Mouse (Mus musculus): ENCODE results near the gene Atp5f1. TPM values are rescaled to one million over a fixed set of nuclear protein-coding genes. Genes with fewer than 3 reads are reported as not detected.
"Not testable (repeated sequence)": the region's sequence is repeated elsewhere in the genome, so short reads cannot be mapped to it uniquely, and the experiment has no call there.

Gene Atp5f1
- polyA plus RNA-seq, 1 experiment = 176 TPM

DNA sequence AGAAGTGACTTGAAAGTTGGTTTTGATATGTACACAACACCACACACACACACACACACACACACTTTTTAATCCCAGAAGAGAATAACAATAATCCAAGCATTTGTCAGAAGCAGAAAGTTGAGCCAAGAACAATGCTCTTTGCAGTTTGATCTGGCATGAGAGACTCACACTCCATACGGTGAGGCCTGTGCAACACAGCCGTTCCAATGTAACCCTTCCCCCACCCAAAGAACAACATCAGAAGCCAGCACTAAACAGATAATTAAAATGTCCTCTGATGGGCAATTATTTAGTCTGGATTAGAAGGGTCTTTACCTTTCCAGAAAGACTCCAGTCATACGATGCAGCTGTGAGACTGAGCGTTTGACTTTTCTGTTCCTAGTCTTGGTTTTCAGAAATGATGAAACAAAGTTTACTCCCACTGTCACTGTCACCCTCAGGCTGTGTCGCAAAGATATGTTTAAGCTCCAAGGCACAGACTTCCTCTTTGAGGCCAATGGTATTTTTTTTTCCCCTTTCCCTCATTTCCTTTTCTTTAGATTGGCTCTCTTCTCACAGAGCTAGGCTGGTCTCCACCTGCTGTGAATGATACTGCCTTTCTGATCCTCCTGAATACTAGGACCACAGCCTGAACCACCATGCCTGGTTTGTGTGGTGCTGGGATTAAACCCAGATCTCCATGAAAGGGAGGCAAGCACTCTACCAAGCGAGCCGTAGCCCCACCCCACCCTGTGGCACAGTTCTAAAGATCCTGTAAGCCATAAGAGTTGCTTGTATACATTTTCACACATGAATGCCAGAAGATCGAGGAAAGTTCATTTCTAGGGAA is 27.4 kb downstream of the Atp5f1 start, which contains the start of gene I830077J02Rik:
I830077J02Rik (minus strand) TSS at position 425 of the 832 bp plus-strand sequence.
- WGBS = 71% methylated on average over 8 of the region's 8 CpGs
- no peak for DNase-seq (ENCODE audit: low read depth, low spot score)

DNA sequence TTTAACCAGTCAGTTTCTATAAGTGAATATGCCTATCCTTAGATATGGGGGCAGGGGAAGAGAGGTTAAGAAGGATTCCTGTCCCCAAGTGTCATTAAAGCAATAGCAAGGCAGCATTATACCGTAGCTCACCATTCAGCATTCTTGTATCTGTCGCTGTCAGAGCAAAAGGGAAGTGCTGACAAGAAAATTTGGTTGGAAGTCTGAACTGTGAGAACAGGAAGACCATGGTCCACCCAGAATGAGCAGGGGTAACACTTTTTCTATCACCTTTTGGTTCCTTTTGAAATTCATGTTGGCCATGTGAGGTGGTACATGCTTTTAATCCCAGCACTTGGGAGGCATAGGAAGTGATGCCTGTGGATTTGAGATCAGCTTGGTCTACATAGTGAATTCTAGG is 28.8 kb downstream of the Atp5f1 start:
- WGBS = 99% methylated on average over 2 of the region's 2 CpGs
- DNase-seq (ENCODE audit: low read depth, low spot score) = no peak

- no peak for DNase-seq (ENCODE audit: low read depth, low spot score)
- WGBS = 76% methylated on average over 7 of the region's 7 CpGs
These were observed 30.1 kb downstream of the Atp5f1 start for GRCm38 (mm10) chr3:105929821-105930220.

DNA sequence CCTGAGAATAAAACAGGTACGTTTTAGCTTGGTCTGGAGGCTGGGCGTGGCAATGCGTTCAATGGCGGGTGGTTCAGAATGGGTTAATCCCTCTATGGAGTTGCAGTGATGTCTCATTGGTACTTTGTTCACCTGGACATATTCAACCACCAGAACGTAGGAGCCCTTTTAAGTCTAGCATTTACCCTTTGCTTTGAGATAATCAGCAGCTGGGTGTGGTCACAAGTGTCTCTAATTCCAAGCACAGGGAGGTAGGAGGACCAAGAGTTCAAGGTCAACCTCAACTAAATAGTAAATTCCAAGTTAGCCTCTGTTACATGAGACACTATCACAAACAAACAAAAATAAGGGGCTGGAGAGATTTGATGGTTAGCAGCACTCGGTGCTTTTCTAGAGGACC is 31.1 kb downstream of the Atp5f1 start:
- DNase-seq (ENCODE audit: low read depth, low spot score) = no peak
- 72% methylated on average over 6 of the region's 6 CpGs for WGBS

- WGBS = 83% methylated on average over 3 of the region's 3 CpGs
- DNase-seq (ENCODE audit: low read depth, low spot score) = no peak
These were observed 31.7 kb downstream of the Atp5f1 start for GRCm38 (mm10) chr3:105928195-105928569.

DNA sequence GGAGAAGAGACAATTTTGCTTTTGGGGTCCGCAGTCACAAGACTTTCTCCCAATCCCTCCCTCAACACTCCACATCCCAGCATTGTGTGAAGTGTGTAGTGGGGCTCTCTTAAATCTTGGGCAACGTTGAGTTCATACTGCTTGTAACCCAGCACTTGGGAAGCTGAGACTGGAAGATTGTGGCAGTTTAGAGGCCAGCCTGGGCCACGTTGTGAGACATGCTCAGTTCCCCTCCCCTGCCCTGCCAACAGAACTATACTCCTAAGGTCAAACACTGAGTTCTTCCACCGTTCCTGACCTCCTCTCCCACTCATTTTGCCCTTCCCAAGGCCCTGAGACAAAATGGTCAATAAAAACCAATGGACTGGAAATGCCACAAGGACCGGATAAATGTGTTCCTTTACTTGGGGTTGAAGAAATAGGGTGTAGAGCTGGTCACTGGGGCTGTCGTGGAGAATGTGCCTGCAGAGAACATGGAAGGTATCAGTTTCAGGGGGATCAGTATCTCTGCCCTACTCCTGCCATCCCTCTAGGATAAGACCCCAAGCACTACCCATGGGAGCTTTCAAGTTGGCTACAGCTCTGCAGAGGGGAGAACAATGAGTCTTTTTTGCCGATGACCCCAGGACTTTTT is 32.2 kb downstream of the Atp5f1 start:
- DNase-seq (ENCODE audit: low read depth, low spot score) = no peak
- 69% methylated on average over 7 of the region's 7 CpGs for WGBS

DNA sequence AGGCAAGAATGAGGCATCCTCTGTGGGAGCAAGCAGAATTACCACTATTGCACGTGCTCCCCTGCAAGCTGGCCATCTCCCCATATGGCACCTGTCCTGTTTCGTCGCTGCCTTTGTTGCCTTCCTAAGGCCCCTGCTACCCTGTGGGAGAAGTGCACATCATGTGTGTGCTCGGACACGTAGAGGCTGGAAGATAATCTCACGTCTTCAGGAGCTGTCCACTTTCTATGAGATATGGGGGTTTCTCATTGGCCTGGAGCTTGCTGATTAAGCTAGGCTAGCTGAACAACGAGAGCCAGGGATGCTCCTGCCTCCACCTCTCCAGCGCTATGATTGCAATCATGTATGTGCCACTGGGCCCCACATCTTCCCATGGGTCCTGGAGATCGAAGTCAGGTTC is 35.3 kb downstream of the Atp5f1 start:
- 83% methylated on average over 9 of the region's 9 CpGs for WGBS
- no peak for DNase-seq (ENCODE audit: low read depth, low spot score)

GRCm38 (mm10) chr3:105921959-105922358 is 37.9 kb downstream of the Atp5f1 start:
- 44% methylated on average over 2 of the region's 2 CpGs for WGBS
- no peak for DNase-seq (ENCODE audit: low read depth, low spot score)

DNA sequence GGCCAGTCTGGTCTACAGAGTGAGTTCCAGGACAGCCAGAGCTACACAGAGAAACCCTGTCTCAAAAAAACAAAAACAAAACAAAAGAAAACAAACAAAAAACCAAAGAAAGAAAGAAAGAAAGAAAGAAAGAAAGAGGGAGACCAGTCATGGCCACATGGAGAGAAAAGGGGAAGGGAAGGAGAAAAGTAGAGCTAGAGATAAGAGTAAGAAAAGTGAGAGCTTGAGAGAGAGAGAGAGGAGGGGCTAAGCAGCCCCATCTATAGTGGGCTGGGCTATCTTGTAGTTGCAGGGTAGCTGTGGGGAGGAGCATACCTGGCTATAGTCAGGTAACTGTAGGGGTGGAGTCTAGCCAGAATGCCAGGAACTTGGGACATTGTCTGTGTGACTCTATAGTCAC is 39.2 kb downstream of the Atp5f1 start:
- not testable (repeated sequence) for DNase-seq (ENCODE audit: low read depth, low spot score)

DNA sequence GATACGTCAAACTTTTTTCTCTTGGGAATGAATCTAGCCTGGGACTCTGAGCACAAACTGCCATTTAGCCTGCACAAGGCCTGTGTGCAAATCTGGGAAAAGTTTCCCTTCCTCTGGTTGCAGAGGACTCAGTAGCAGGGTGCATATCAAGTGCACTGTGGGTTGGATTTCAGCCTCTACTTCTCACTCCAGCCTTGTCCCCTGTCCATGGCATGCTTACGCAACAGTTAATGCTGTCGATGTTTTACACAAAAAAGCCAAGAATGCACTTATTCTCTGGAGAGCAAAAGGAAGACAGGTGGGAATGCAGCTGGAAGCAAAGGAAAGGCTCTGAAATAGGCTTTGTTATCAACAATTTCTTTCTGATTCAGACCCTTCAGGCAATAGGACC is 41.5 kb downstream of the Atp5f1 start:
- WGBS = 74% methylated on average over 3 of the region's 3 CpGs
- DNase-seq (ENCODE audit: low read depth, low spot score) = no peak

- DNase-seq (ENCODE audit: low read depth, low spot score) = no peak
- 72% methylated on average over 10 of the region's 10 CpGs for WGBS
These were observed 42.1 kb downstream of the Atp5f1 start for GRCm38 (mm10) chr3:105917656-105918354.

DNA sequence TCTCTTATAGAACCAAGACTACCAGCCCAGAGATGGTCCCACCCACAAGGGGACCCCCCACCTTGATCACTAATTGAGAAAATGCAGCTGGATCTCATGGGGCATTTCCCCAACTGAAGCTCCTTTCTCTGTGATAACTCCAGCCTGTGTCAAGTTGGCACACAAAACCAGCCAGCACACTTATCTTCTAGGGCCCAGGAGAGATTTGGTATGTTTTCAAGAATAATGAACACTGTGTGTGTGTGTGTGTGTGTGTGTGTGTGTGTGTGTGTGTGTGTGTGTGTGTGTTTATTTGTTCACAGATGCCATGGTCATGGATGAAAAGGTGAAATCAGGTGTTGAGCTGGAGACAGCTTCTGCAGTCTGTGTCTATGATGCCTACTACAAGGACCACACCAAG is 43.4 kb downstream of the Atp5f1 start:
- not testable (repeated sequence) for DNase-seq (ENCODE audit: low read depth, low spot score)

DNA sequence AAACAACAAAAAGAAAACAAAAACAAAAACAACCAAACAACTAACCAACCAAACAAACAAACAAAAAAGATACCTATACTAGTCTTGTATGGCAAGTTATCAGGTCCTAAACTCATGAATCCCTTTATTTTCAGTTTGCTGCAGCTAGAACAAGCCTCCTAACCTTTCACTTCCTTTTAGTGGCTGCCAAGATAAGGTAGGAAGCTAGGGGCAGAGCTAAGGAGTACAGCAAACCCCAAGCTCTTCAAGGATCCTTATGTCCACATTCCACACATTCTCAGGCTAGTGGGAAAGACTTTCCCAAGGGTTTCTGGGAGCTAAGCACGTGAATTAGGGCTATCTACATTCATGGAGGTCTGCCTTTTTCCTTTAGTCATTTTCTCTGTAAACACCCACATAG is 44.6 kb downstream of the Atp5f1 start:
- DNase-seq (ENCODE audit: low read depth, low spot score) = no peak
- WGBS = 25% methylated on average over 1 of the region's 1 CpGs

DNA sequence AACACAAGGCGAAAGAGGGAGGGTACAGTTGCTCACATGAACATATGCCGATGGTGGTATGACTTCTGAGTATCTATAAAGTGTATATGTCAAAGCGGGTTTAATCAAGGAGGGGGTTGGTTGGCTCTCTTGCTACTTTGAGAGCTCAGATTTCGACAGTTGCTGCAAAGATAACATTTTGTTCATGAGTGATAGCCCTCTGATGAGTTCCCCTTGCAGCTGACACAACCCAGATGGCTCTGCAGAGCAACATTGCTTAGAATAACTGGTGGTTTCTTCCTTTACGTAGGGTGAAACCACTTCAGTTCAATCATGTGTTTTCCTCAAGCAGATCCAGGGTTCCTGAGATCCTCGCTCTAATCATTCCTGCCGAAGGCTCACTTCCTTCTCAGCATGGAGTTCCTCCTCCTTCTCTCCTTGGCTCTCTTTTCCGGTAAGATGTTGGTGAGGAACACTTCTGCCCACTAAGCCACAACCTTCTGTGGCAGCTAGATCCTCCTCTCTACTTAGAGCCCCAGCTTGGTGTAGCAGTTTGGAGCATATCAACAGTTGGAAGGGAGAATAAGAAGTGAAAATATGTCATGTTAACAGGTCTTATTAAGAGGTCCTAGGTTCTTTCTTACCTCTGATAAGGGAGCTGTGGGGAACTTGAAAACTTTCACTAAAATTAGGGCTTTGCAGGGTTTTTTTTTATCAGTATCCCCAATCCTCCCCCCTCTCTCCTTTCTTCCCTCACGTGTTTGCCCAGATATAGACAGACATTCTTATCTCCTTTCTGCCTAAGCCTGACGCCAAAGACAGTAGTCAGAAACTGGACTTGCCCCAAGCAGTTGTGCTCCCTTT is 45.8 kb downstream of the Atp5f1 start:
- WGBS = 59% methylated on average over 10 of the region's 10 CpGs

GRCm38 (mm10) chr3:105912097-105912880 is 47.6 kb downstream of the Atp5f1 start:
- WGBS = 68% methylated on average over 9 of the region's 9 CpGs

More for the DNA sequence above, 45.8 kb downstream of the Atp5f1 start:
- DNase-seq (ENCODE audit: low read depth, low spot score) = no peak

DNA sequence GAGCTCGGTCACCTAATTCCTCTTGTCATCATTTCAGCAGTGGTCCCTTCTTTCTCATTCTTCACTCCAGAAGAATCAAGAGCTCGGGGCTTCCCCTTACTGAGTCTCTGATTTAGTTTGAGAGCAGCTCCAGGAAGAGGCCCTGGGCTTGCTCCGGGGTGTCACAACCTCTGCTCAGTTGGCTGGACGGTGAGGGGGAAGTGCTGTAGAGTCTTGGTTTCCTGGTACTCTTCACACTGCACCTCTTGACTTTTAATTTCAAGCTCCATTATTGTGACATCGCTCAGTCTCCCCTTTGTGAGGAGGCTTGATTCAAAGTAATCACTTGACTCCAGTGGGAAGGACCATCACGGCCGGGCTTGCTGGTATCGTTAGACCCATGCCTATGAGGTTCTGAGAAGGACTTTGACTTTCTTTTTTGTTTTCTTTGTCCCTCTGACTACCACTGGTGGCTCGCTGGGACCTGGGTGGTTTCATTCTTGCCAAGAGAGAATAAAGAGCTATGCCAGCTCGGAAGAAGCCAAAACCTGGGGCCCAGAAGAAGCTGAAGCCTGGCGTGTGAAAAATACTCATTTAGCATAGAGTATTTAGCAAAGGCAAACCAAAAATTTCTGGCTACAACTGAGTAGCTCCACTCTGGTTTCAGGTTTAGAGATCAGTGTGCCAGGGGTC is 49.2 kb downstream of the Atp5f1 start:
- WGBS = 64% methylated on average over 11 of the region's 11 CpGs
- DNase-seq (ENCODE audit: low read depth, low spot score) = no peak

More at GRCm38 (mm10) chr3:105912097-105912880, 47.6 kb downstream of the Atp5f1 start:
- DNase-seq (ENCODE audit: low read depth, low spot score) = no peak

DNA sequence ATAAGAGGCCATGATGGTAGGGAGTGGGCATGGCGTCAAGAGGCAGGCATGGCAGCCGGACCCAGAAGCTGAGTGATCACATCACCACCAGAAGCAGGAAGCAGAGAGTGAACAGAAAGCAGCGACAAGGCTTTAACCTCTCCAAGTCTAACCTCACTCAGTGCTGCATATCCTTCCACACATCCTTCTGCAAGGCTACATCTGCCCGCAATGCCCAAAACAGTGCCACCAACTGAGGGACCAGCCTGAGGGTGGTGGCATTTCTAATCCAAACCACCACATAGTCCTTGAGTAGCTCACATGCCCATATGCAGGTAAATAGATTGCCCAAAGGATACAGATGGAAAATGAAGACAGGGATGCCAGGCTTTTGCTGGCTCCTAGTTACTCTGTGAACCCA is 50.9 kb downstream of the Atp5f1 start:
- WGBS = 93% methylated on average over 4 of the region's 4 CpGs
- DNase-seq (ENCODE audit: low read depth, low spot score) = no peak

DNA sequence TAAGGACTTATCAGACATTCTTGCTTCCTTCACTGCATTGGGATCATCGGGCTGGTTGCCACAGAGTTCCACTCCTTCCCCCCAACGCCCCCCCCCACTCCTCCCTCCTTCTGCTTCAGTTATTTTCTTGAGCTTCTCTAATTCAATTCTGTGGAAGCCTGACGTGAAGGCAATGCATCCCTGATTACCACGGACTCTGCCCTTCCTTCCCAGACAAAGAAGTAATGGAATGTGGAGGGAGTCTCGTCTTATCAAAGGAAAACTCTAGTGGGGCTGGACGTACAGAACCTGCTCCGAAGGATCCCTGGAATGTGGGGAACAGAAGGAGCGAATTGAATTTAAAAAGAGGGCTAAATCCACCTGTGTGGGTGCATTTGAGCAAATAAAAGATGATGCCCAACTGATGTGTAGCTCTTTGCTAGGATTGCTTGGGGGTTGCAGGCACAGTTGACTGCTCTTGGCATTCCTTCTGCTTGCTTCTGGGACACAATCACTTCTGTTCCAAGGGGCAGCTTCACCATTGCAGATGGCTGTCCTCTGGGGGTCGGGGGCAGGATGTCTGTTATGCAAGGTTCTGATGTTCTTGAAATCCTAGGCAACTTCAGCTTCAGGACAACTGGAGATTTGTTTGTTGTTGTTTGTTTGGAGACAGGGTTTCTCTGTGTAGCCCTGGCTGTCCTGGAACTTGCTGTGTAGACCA is 51.8 kb downstream of the Atp5f1 start:
- 47% methylated on average over 9 of the region's 9 CpGs for WGBS
- DNase-seq (ENCODE audit: low read depth, low spot score) = no peak
